Comparison of ENCODE assay signal across 15 mouse cellular contexts in genomic region chr9:110620180-110620579, GRCm38 (mm10). TPM values are rescaled to one million over a fixed set of nuclear protein-coding genes. Genes with fewer than 3 reads are reported as not detected.
A peak's percentile ranks its signal among the peaks of the same experiment; 100 is the strongest.
DNase-seq lines count a peak whose midpoint lies in the region; ATAC-seq and TF ChIP-seq lines count a peak whose summit lies in the region.
"Had no signal": no experiment of that assay in that cellular context is flagged by ENCODE, and none has a peak within 500 bp of the region (broad histone marks: within the 10 kb centered on the region; RNA-seq: fewer than 3 reads in every experiment).

No protein-coding gene starts in this region.

- H3K27ac ChIP-seq in limb, embryonic 15.5 days: 0 out of 2 replicates have a peak overlapping the region, but pooled peaks have one; percentile 43
- no peak overlapping the region for H3K27ac ChIP-seq in limb, embryonic 10.5 days
- no peak overlapping the region for H3K27ac ChIP-seq in lung, embryonic 14.5 days (ENCODE audit: low read depth)
- H3K27ac ChIP-seq: embryonic facial prominence, embryonic 13.5 days; forebrain, embryonic 15.5 days; liver, embryonic 15.5 days had no signal

- 78% methylated on average over 7 of the region's 7 CpGs for WGBS in limb, embryonic 15.5 days
- 92% methylated on average over 7 of the region's 7 CpGs for WGBS in limb, embryonic 10.5 days
- 79% methylated on average over 7 of the region's 7 CpGs for WGBS in lung, embryonic 14.5 days

- intact Hi-C loops in left cerebral cortex, postnatal 25 days (cut with DNase I): no loop called here

- H3K4me1 ChIP-seq in limb, embryonic 15.5 days: peaks cover 29% of the 10 kb centered on the region
- peaks cover 34% of the 10 kb centered on the region for H3K4me1 ChIP-seq in limb, embryonic 10.5 days
- peaks cover 68% of the 10 kb centered on the region for H3K4me1 ChIP-seq in E14TG2a.4 (replicated peaks; ENCODE audit: low read depth, low read length)
- peaks cover 2% of the 10 kb centered on the region for H3K4me1 ChIP-seq in lung, embryonic 14.5 days (ENCODE audit: insufficient read depth)

- no peak overlapping the region for H3K9ac ChIP-seq in limb, embryonic 15.5 days
- H3K9ac ChIP-seq in lung, embryonic 14.5 days: no peak overlapping the region
- H3K9ac ChIP-seq: embryonic facial prominence, embryonic 13.5 days; forebrain, embryonic 15.5 days; liver, embryonic 15.5 days had no signal

- no peak overlapping the region for H3K4me3 ChIP-seq in limb, embryonic 15.5 days
- no peak overlapping the region for H3K4me3 ChIP-seq in limb, embryonic 10.5 days
- H3K4me3 ChIP-seq in E14TG2a.4 (replicated peaks; ENCODE audit: low read length): no peak overlapping the region
- H3K4me3 ChIP-seq in lung, embryonic 14.5 days (ENCODE audit: low read depth, low read length): no peak overlapping the region
- H3K4me3 ChIP-seq: embryonic facial prominence, embryonic 13.5 days; forebrain, embryonic 15.5 days; liver, embryonic 15.5 days had no signal

- no peak overlapping the region for H3K4me2 ChIP-seq in limb, embryonic 15.5 days
- H3K4me2 ChIP-seq in lung, embryonic 14.5 days: no peak overlapping the region
- H3K4me2 ChIP-seq: embryonic facial prominence, embryonic 13.5 days; forebrain, embryonic 15.5 days; liver, embryonic 15.5 days had no signal

- H3K9me3 ChIP-seq in limb, embryonic 15.5 days: no peaks in the 10 kb centered on the region
- H3K9me3 ChIP-seq in limb, embryonic 10.5 days (replicated peaks): no peaks in the 10 kb centered on the region
- H3K9me3 ChIP-seq in E14TG2a.4 (ENCODE audit: low read length): no peaks in the 10 kb centered on the region
- H3K9me3 ChIP-seq in lung, embryonic 14.5 days (ENCODE audit: low read depth, low read length): no peaks in the 10 kb centered on the region
- H3K9me3 ChIP-seq: embryonic facial prominence, embryonic 13.5 days; forebrain, embryonic 15.5 days; liver, embryonic 15.5 days had no signal

- H3K27me3 ChIP-seq in limb, embryonic 15.5 days: no peaks in the 10 kb centered on the region
- no peaks in the 10 kb centered on the region for H3K27me3 ChIP-seq in limb, embryonic 10.5 days (ENCODE audit: low read depth, poor library complexity, severe bottlenecking)
- no peaks in the 10 kb centered on the region for H3K27me3 ChIP-seq in E14TG2a.4 (ENCODE audit: insufficient read depth, low read length)
- no peaks in the 10 kb centered on the region for H3K27me3 ChIP-seq in lung, embryonic 14.5 days (ENCODE audit: insufficient read depth, low read length)
- H3K27me3 ChIP-seq: embryonic facial prominence, embryonic 13.5 days; forebrain, embryonic 15.5 days; liver, embryonic 15.5 days; Patski had no signal

- DNase-seq in limb, embryonic 10.5 days (ENCODE audit: low spot score): no peak
- DNase-seq in 416B (ENCODE audit: low read depth): peak; percentile 34
- DNase-seq in lung, embryonic 14.5 days: peak; percentile 39
- no peak for DNase-seq in left cerebral cortex, postnatal 25 days (ENCODE audit: low spot score in 2 of 2)
- DNase-seq in spleen, adult 18-20 months: no peak
- DNase-seq: adrenal gland, postnatal 14 days; cerebellum, adult 11-12 months; heart, postnatal 14 days; kidney, adult 18-20 months had no signal

- peak; percentile 47 for TF ChIP-seq CTCF in E14TG2a.4 (conservative IDR thresholded peaks at IDR 0.05; ENCODE audit: low read length)
- TF ChIP-seq CTCF in lung, embryonic 14.5 days (IDR thresholded peaks at IDR 0.05; ENCODE audit: low read depth): peak; percentile 53

- H3K36me3 ChIP-seq in limb, embryonic 15.5 days: peaks cover 65% of the 10 kb centered on the region
- peaks cover 80% of the 10 kb centered on the region for H3K36me3 ChIP-seq in limb, embryonic 10.5 days
- peaks cover 70% of the 10 kb centered on the region for H3K36me3 ChIP-seq in E14TG2a.4 (ENCODE audit: insufficient read depth, low read length)
- H3K36me3 ChIP-seq in lung, embryonic 14.5 days (ENCODE audit: insufficient read depth): peaks cover 68% of the 10 kb centered on the region

- ATAC-seq in limb, embryonic 15.5 days (ENCODE audit: insufficient number of reproducible peaks, low FRiP score, low TSS enrichment, low read depth): no peak
- ATAC-seq in lung, embryonic 14.5 days (ENCODE audit: insufficient read depth): no peak
- ATAC-seq: forebrain, embryonic 15.5 days; Patski had no signal

RNA-seq across cellular contexts. Expression of gene Nradd, which starts 4.1 kb away (rescaled TPM):
- 43.5 and 46.4 TPM in 2 replicates for polyA plus RNA-seq in limb, embryonic 15.5 days (2015; fragmentation: Nextera tagmentation; extraction: Ambion mirVana)
- polyA plus RNA-seq in limb, embryonic 10.5 days (2016; fragmentation: Nextera tagmentation; extraction: Ambion mirVana): 52.8 and 60.6 TPM in 2 replicates
- polyA plus RNA-seq in lung, embryonic 14.5 days (2014; fragmentation: Nextera tagmentation; extraction: Ambion mirVana): 26.7 and 29.9 TPM in 2 replicates
- total RNA-seq in left cerebral cortex, postnatal 25 days (2021): 1 to 10 TPM; 1.3 TPM

RNA-seq across cellular contexts. Expression of gene Nbeal2, which starts 33.8 kb away (rescaled TPM):
- 5.7 and 5.8 TPM in 2 replicates for polyA plus RNA-seq in limb, embryonic 15.5 days (2015; fragmentation: Nextera tagmentation; extraction: Ambion mirVana)
- 0.73 and 0.76 TPM in 2 replicates for polyA plus RNA-seq in limb, embryonic 10.5 days (2016; fragmentation: Nextera tagmentation; extraction: Ambion mirVana)
- polyA plus RNA-seq in lung, embryonic 14.5 days (2014; fragmentation: Nextera tagmentation; extraction: Ambion mirVana): 3.2 and 3.8 TPM in 2 replicates
- 10 to 100 TPM in 1 of 2 experiments, 1 to 10 TPM in 1; 9.3 to 14.4 TPM for total RNA-seq in left cerebral cortex, postnatal 25 days (2021)

RNA-seq across cellular contexts. Expression of gene Ccdc12, which starts 36.1 kb away (rescaled TPM):
- polyA plus RNA-seq in limb, embryonic 15.5 days (2015; fragmentation: Nextera tagmentation; extraction: Ambion mirVana): 116 and 126 TPM in 2 replicates
- polyA plus RNA-seq in limb, embryonic 10.5 days (2016; fragmentation: Nextera tagmentation; extraction: Ambion mirVana): 164 and 175 TPM in 2 replicates
- 143 and 155 TPM in 2 replicates for polyA plus RNA-seq in lung, embryonic 14.5 days (2014; fragmentation: Nextera tagmentation; extraction: Ambion mirVana)
- 10 to 100 TPM; 47.2 to 55.7 TPM for total RNA-seq in left cerebral cortex, postnatal 25 days (2021)

Comparison
In these comparisons a context has a peak if more than half of its experiments do, and no peak if none do; other contexts are left out.
1. DNase-seq: peak in 416B (single experiment) and lung, embryonic 14.5 days (single experiment); none in limb, embryonic 10.5 days (single experiment), left cerebral cortex, postnatal 25 days (0 of 2) and spleen, adult 18-20 months (0 of 2).